Comparison of ENCODE assay signal across 1 mouse cellular context in the genomic region with DNA sequence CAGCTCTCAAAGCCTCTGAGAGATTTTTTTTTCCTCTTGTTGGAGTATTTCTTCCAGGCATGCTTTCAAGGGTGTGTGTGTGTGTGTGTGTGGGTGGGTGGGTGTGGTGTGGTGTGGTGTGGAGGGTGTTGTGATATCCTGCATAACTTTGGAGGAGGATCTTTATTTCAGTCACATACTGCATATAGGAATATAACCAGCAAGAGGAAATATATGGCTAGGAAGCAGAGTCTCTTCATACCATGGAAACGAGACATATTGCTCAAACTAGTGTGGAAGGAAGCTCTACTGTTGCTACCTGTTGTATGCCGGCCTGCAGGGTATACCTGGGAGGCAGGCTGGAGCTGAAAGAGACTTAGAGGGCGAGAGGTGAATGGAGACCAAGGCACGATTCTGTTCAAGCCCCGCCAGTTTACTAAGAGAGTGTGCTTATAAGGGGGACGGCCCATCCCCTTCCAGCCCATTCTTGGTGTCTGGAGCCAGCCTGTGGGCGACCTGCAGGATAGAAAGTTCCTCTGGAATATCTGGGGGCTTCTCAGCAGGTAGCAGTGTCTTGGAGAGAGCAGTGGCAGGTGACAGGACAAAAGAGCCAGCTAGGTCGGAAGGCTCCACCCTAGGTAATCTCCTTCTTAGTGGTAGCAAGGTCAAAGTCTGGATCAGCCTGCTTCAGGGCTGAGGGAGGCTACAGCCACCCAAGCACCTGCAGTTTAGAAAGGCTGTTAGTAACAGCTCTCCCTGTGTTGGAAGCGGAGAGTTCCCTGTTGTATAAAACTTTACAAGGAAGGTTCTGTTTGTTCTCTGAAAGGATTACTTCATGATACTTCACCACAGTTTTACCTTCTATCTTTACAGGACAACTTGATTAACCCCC.
TF ChIP-seq lines count a peak whose summit lies in the region.

No protein-coding gene starts in this region.

TF ChIP-seq in MEL, 35 proteins besides CTCF, POLR2A, EP300 and RAD21 (continued from another document):
- TF ChIP-seq E2F4 (IDR thresholded peaks at IDR 0.05; ENCODE audit: borderline replicate concordance, low read depth, low read length) (no peak), TBP (IDR thresholded peaks at IDR 0.05; ENCODE audit: low read depth, low read length) (no peak), USF1 (IDR thresholded peaks at IDR 0.05; ENCODE audit: low read depth, low read length) (no peak), ZKSCAN1 (IDR thresholded peaks at IDR 0.05; ENCODE audit: low read depth, low read length) (no peak), BHLHE40 (IDR thresholded peaks at IDR 0.05; ENCODE audit: borderline replicate concordance, low read depth, low read length) (no peak), ZNF384 (IDR thresholded peaks at IDR 0.05; ENCODE audit: low read depth, low read length) (no peak), MAFK (IDR thresholded peaks at IDR 0.05; ENCODE audit: borderline replicate concordance, low read depth, low read length) (no peak), ZMIZ1 (IDR thresholded peaks at IDR 0.05; ENCODE audit: low read depth, low read length) (no peak), TAL1 (IDR thresholded peaks at IDR 0.05; ENCODE audit: low read length) (no peak), USF2 (IDR thresholded peaks at IDR 0.05; ENCODE audit: borderline replicate concordance in 1 of 2, insufficient read depth in 1 of 2, low read depth in 1 of 2, low read length in 2 of 2) (no peak)
